Mouse (Mus musculus) lung, adult 2 months (tissue): ENCODE data around the gene 1810055G02Rik. TPM values are rescaled to one million over a fixed set of nuclear protein-coding genes. Genes with fewer than 3 reads are reported as not detected.
A peak's percentile ranks its signal among the peaks of the same experiment; 100 is the strongest.

ENCODE experiments used
- DNase-seq: peaks from one replicate; pipeline ENCODE4 v3.0.0; 2022
- H3K4me1 ChIP-seq: fragments of 200-500 bp; 2 replicates; pipeline ENCODE4 v1.6.1; 2011; ENCODE audit warnings: low read length; ENCODE audit not compliant: control insufficient read depth, insufficient read depth
- H3K4me3 ChIP-seq: fragments of 200-500 bp; replicated peaks from 2 replicates; pipeline ENCODE3; 2011; ENCODE audit warnings: low read depth, mild to moderate bottlenecking, control low read depth, low read length; ENCODE audit errors: extremely low read depth
- CTCF ChIP-seq: fragments of 200-500 bp; IDR thresholded peaks from 2 replicates; pipeline ENCODE4 v1.5.1; 2011; ENCODE audit warnings: mild to moderate bottlenecking, low read length, control low read depth; ENCODE audit not compliant: insufficient read depth
- POLR2A ChIP-seq: fragments of 200-500 bp; IDR thresholded peaks from 2 replicates; pipeline ENCODE4 v1.6.1; 2011; ENCODE audit warnings: low read depth, mild to moderate bottlenecking, control low read depth, low read length, borderline replicate concordance; ENCODE audit errors: extremely low read depth
- WGBS: fragments of 180-500 bp; shearing (Covaris S2); methylation state at CpG from one replicate; pipeline ENCODE4 v1.1.7; 2018; 5-methylcytosine and 5-hydroxymethylcytosine counted together
- polyA plus RNA-seq: library from polyadenylated mRNA; depleted of rRNA; stranded (reverse); fragments of >200 nt; gene quantifications from 2 replicates; pipeline ENCODE4 v1.2.3, GENCODE M21; 2012; rRNA removed

1810055G02Rik gene
- 36.3 and 41.4 TPM in 2 replicates for polyA plus RNA-seq

GRCm38 (mm10) chr19:3708078-3709012 is at the start of gene 1810055G02Rik:
Gene 1810055G02Rik, plus strand, starts transcription at chr19:3708293.
- Histone ChIP-seq H3K4me3 (peak within 1 kb of the TSS; percentile 79), H3K4me1 (0 out of 2 replicates have a peak, but pooled peaks cover 2% of the 10 kb centered on the region)
- DNase-seq = peak; percentile 98
- 2% methylated on average over 61 of the region's 61 CpGs for WGBS
- TF ChIP-seq POLR2A = peak; percentile 87; the same call in 1 of the 2 replicates
- TF ChIP-seq CTCF = no peak

GRCm38 (mm10) chr19:3665510-3665909 is 42.6 kb upstream of the 1810055G02Rik start:
- Histone ChIP-seq H3K4me1 (peaks cover 48% of the 10 kb centered on the region), H3K4me3 (no peak overlapping the region)
- no peak for TF ChIP-seq POLR2A
- no peak for TF ChIP-seq CTCF
- no peak for DNase-seq
- 15% methylated on average over 5 of the region's 5 CpGs for WGBS

- H3K4me1 ChIP-seq = peaks cover 48% of the 10 kb centered on the region
- WGBS = 65% methylated on average over 2 of the region's 2 CpGs
- no peak for TF ChIP-seq POLR2A
- no peak for TF ChIP-seq CTCF
- H3K4me3 ChIP-seq = no peak overlapping the region
- no peak for DNase-seq
Measured at GRCm38 (mm10) chr19:3666632-3667031, 41.5 kb upstream of the 1810055G02Rik start.

GRCm38 (mm10) chr19:3667155-3667895 is 40.8 kb upstream of the 1810055G02Rik start:
- DNase-seq = no peak
- WGBS = 30% methylated on average over 6 of the region's 6 CpGs
- H3K4me3 ChIP-seq = no peak overlapping the region
- H3K4me1 ChIP-seq = peaks cover 48% of the 10 kb centered on the region
- TF ChIP-seq CTCF (no peak), POLR2A (no peak)

- 44% methylated on average over 11 of the region's 11 CpGs for WGBS
- TF ChIP-seq CTCF = no peak
- TF ChIP-seq POLR2A = no peak
- no peak for DNase-seq
- H3K4me1 ChIP-seq = peaks cover 48% of the 10 kb centered on the region
- H3K4me3 ChIP-seq = no peak overlapping the region
Measured at GRCm38 (mm10) chr19:3667979-3668378, 40.1 kb upstream of the 1810055G02Rik start.

GRCm38 (mm10) chr19:3668551-3668950 is 39.5 kb upstream of the 1810055G02Rik start:
- H3K4me1 ChIP-seq = peaks cover 48% of the 10 kb centered on the region
- no peak for TF ChIP-seq CTCF
- peak; percentile 51; the same call in 1 of the 2 replicates for TF ChIP-seq POLR2A
- DNase-seq = no peak
- H3K4me3 ChIP-seq = peak overlapping the region; percentile 18
- WGBS = 32% methylated on average over 10 of the region's 10 CpGs

- H3K4me1 ChIP-seq = peaks cover 51% of the 10 kb centered on the region
Measured at GRCm38 (mm10) chr19:3669100-3669499, 39.0 kb upstream of the 1810055G02Rik start.

GRCm38 (mm10) chr19:3673149-3673548 is 34.9 kb upstream of the 1810055G02Rik start:
- no peak for DNase-seq
- no peak for TF ChIP-seq POLR2A
- peak; percentile 30; the same call in 1 of the 2 replicates for TF ChIP-seq CTCF
- no peak overlapping the region for H3K4me3 ChIP-seq
- WGBS = 99% methylated on average over 2 of the region's 2 CpGs
- peaks cover 27% of the 10 kb centered on the region for H3K4me1 ChIP-seq

More at GRCm38 (mm10) chr19:3669100-3669499, 39.0 kb upstream of the 1810055G02Rik start:
- peak overlapping the region; percentile 9 for H3K4me3 ChIP-seq
- peak; percentile 61 for DNase-seq
- WGBS = 21% methylated on average over 13 of the region's 13 CpGs
- peak; percentile 46; the same call in 1 of the 2 replicates for TF ChIP-seq POLR2A
- TF ChIP-seq CTCF = no peak

GRCm38 (mm10) chr19:3674122-3674855 is 33.8 kb upstream of the 1810055G02Rik start:
- H3K4me3 ChIP-seq = no peak overlapping the region
- peaks cover 19% of the 10 kb centered on the region for H3K4me1 ChIP-seq
- no peak for TF ChIP-seq CTCF
- no peak for TF ChIP-seq POLR2A
- 45% methylated on average over 8 of the region's 8 CpGs for WGBS
- no peak for DNase-seq
